Mouse (Mus musculus): ENCODE measurements around the gene Hist2h2aa1. TPM values are rescaled to one million over a fixed set of nuclear protein-coding genes. Genes with fewer than 3 reads are reported as not detected.

The Hist2h2aa1 gene
- total and polyA plus RNA-seq, 2 experiments: 230 to 428 TPM

- peaks cover 12% of the 10 kb centered on the region; the same call in 1 of the 2 replicates for H3K4me1 ChIP-seq (ENCODE audit: control insufficient read depth, insufficient read depth, low read length)
- no peaks in the 10 kb centered on the region for H3K36me3 ChIP-seq (ENCODE audit: control insufficient read depth, insufficient read depth, low read length)
- no peaks in the 10 kb centered on the region for H3K27me3 ChIP-seq (ENCODE audit: control insufficient read depth, insufficient read depth, low read length)
- TF ChIP-seq CTCF (IDR thresholded peaks at IDR 0.05; ENCODE audit: low read depth, low read length): no peak; the same call in 1 of the 2 replicates
- TF ChIP-seq POLR2A (IDR thresholded peaks at IDR 0.05; ENCODE audit: extremely low read depth, insufficient read depth, low read length): peak; percentile 96
- H3K79me2 ChIP-seq (ENCODE audit: control insufficient read depth, insufficient read depth, low read length): no peaks in the 10 kb centered on the region
- under 1% methylated on average over 40 of the region's 40 CpGs for WGBS
- H3K4me3 ChIP-seq (ENCODE audit: insufficient read depth, low read depth, low read length): peak within 1 kb of the TSS; percentile 74
- H3K27ac ChIP-seq (replicated peaks; ENCODE audit: insufficient read depth, low read depth, low read length): peak within 1 kb of the TSS; percentile 92
- H3K9ac ChIP-seq (ENCODE audit: low read depth, low read length): peak within 1 kb of the TSS; percentile 82
- DNase-seq (ENCODE audit: extremely low read depth, low read depth, low spot score): peak; percentile 88
Measured at GRCm38 (mm10) chr3:96262979-96263550, 17.8 kb downstream of the Hist2h2aa1 start, which contains the start of gene Hist2h4. TSS of gene Hist2h4 (minus strand) at chr3:96263311.

GRCm38 (mm10) chr3:96263558-96264403 is 18.5 kb downstream of the Hist2h2aa1 start:
- Histone ChIP-seq H3K27me3 (ENCODE audit: control insufficient read depth, insufficient read depth, low read length) (no peaks in the 10 kb centered on the region), H3K9ac (ENCODE audit: low read depth, low read length) (peak overlapping the region; percentile 67), H3K4me3 (ENCODE audit: insufficient read depth, low read depth, low read length) (peak overlapping the region; percentile 38), H3K4me1 (ENCODE audit: control insufficient read depth, insufficient read depth, low read length) (peaks cover 12% of the 10 kb centered on the region; the same call in 1 of the 2 replicates), H3K36me3 (ENCODE audit: control insufficient read depth, insufficient read depth, low read length) (no peaks in the 10 kb centered on the region), H3K27ac (replicated peaks; ENCODE audit: insufficient read depth, low read depth, low read length) (peak overlapping the region; percentile 92), H3K79me2 (ENCODE audit: control insufficient read depth, insufficient read depth, low read length) (no peaks in the 10 kb centered on the region)
- no peak for DNase-seq (ENCODE audit: extremely low read depth, low read depth, low spot score)
- 2% methylated on average over 27 of the region's 27 CpGs for WGBS
- TF ChIP-seq CTCF (IDR thresholded peaks at IDR 0.05; ENCODE audit: low read depth, low read length) (no peak), POLR2A (IDR thresholded peaks at IDR 0.05; ENCODE audit: extremely low read depth, insufficient read depth, low read length) (no peak)

- H3K79me2 ChIP-seq (ENCODE audit: control insufficient read depth, insufficient read depth, low read length): no peaks in the 10 kb centered on the region
- peak overlapping the region; percentile 92 for H3K27ac ChIP-seq (replicated peaks; ENCODE audit: insufficient read depth, low read depth, low read length)
- WGBS: 67% methylated on average over 7 of the region's 7 CpGs
- no peak overlapping the region for H3K4me3 ChIP-seq (ENCODE audit: insufficient read depth, low read depth, low read length)
- H3K36me3 ChIP-seq (ENCODE audit: control insufficient read depth, insufficient read depth, low read length): no peaks in the 10 kb centered on the region
- no peaks in the 10 kb centered on the region for H3K27me3 ChIP-seq (ENCODE audit: control insufficient read depth, insufficient read depth, low read length)
- no peak overlapping the region for H3K9ac ChIP-seq (ENCODE audit: low read depth, low read length)
- TF ChIP-seq POLR2A (IDR thresholded peaks at IDR 0.05; ENCODE audit: extremely low read depth, insufficient read depth, low read length) (no peak), CTCF (IDR thresholded peaks at IDR 0.05; ENCODE audit: low read depth, low read length) (no peak)
- no peak for DNase-seq (ENCODE audit: extremely low read depth, low read depth, low spot score)
- H3K4me1 ChIP-seq (ENCODE audit: control insufficient read depth, insufficient read depth, low read length): peaks cover 12% of the 10 kb centered on the region; the same call in 1 of the 2 replicates
Measured at GRCm38 (mm10) chr3:96264404-96264949, 19.2 kb downstream of the Hist2h2aa1 start.

GRCm38 (mm10) chr3:96266132-96266710 is 20.9 kb downstream of the Hist2h2aa1 start:
- Histone ChIP-seq H3K36me3 (ENCODE audit: control insufficient read depth, insufficient read depth, low read length) (no peaks in the 10 kb centered on the region), H3K27ac (replicated peaks; ENCODE audit: insufficient read depth, low read depth, low read length) (no peak overlapping the region), H3K4me1 (ENCODE audit: control insufficient read depth, insufficient read depth, low read length) (peaks cover 12% of the 10 kb centered on the region; the same call in 1 of the 2 replicates), H3K79me2 (ENCODE audit: control insufficient read depth, insufficient read depth, low read length) (no peaks in the 10 kb centered on the region), H3K4me3 (ENCODE audit: insufficient read depth, low read depth, low read length) (no peak overlapping the region), H3K27me3 (ENCODE audit: control insufficient read depth, insufficient read depth, low read length) (no peaks in the 10 kb centered on the region), H3K9ac (ENCODE audit: low read depth, low read length) (no peak overlapping the region)
- 92% methylated on average over 8 of the region's 8 CpGs for WGBS
- DNase-seq (ENCODE audit: extremely low read depth, low read depth, low spot score): no peak
- TF ChIP-seq POLR2A (IDR thresholded peaks at IDR 0.05; ENCODE audit: extremely low read depth, insufficient read depth, low read length): no peak
- TF ChIP-seq CTCF (IDR thresholded peaks at IDR 0.05; ENCODE audit: low read depth, low read length): no peak

GRCm38 (mm10) chr3:96267541-96267940 is 22.2 kb downstream of the Hist2h2aa1 start:
- Histone ChIP-seq H3K79me2 (ENCODE audit: control insufficient read depth, insufficient read depth, low read length) (no peaks in the 10 kb centered on the region), H3K27ac (replicated peaks; ENCODE audit: insufficient read depth, low read depth, low read length) (no peak overlapping the region), H3K4me3 (ENCODE audit: insufficient read depth, low read depth, low read length) (no peak overlapping the region), H3K36me3 (ENCODE audit: control insufficient read depth, insufficient read depth, low read length) (no peaks in the 10 kb centered on the region), H3K4me1 (ENCODE audit: control insufficient read depth, insufficient read depth, low read length) (peaks cover 8% of the 10 kb centered on the region; the same call in 1 of the 2 replicates), H3K9ac (ENCODE audit: low read depth, low read length) (no peak overlapping the region), H3K27me3 (ENCODE audit: control insufficient read depth, insufficient read depth, low read length) (no peaks in the 10 kb centered on the region)
- WGBS: 85% methylated on average over 4 of the region's 4 CpGs
- TF ChIP-seq CTCF (IDR thresholded peaks at IDR 0.05; ENCODE audit: low read depth, low read length) (no peak), POLR2A (IDR thresholded peaks at IDR 0.05; ENCODE audit: extremely low read depth, insufficient read depth, low read length) (no peak)
- no peak for DNase-seq (ENCODE audit: extremely low read depth, low read depth, low spot score)

Measured in liver, adult 2 months (tissue).